Mouse (Mus musculus) midbrain, postnatal 0 days (tissue): ENCODE results near the gene Sfxn3. TPM values are rescaled to one million over a fixed set of nuclear protein-coding genes. Genes with fewer than 3 reads are reported as not detected.
A peak's percentile ranks its signal among the peaks of the same experiment; 100 is the strongest.

Experiments
- ATAC-seq: fragments of 200-750 bp; cut with Nextera tagmentation; 2 replicates; pipeline ENCODE4 v1.8.0; 2017; ENCODE audit warnings: moderate number of reproducible peaks, mild to moderate bottlenecking, moderate TSS enrichment, moderate library complexity; ENCODE audit not compliant: low FRiP score
- DNase-seq: peaks from one replicate; pipeline ENCODE4 v3.0.0-alpha.2; 2015; ENCODE audit warnings: low spot score
- H3K27ac ChIP-seq: fragments of 300-500 bp; sonication (generic); 2 replicates; pipeline ENCODE4 v1.5.1; 2014; ENCODE audit warnings: low read depth, mild to moderate bottlenecking, low read length, mixed read lengths
- H3K27me3 ChIP-seq: fragments of 300-500 bp; sonication (generic); 2 replicates; pipeline ENCODE4 v1.6.1; 2014; ENCODE audit warnings: low read length, control low read depth, mixed read lengths; ENCODE audit not compliant: insufficient read depth
- H3K36me3 ChIP-seq: fragments of 300-500 bp; sonication (generic); 2 replicates; pipeline ENCODE4 v1.6.1; 2014; ENCODE audit warnings: low read length, control low read depth, mixed read lengths; ENCODE audit not compliant: insufficient read depth
- H3K4me1 ChIP-seq: fragments of 300-500 bp; sonication (generic); 2 replicates; pipeline ENCODE4 v1.6.1; 2014; ENCODE audit warnings: mild to moderate bottlenecking, control low read depth, antibody characterized with exemption, low read length, mixed read lengths; ENCODE audit not compliant: insufficient read depth
- H3K4me2 ChIP-seq: fragments of 300-500 bp; sonication (generic); 2 replicates; pipeline ENCODE4 v1.6.1; 2014; ENCODE audit warnings: low read depth, mild to moderate bottlenecking, low read length, mixed read lengths; ENCODE audit not compliant: poor library complexity, severe bottlenecking
- H3K4me3 ChIP-seq: fragments of 300-500 bp; sonication (generic); 2 replicates; pipeline ENCODE4 v1.5.1; 2014; ENCODE audit warnings: low read depth, mild to moderate bottlenecking, low read length, moderate library complexity
- H3K9ac ChIP-seq: fragments of 300-500 bp; sonication (generic); replicated peaks from 2 replicates; pipeline ENCODE4 v1.6.1; 2014; ENCODE audit warnings: mild to moderate bottlenecking, low read length, moderate library complexity, mixed read lengths; ENCODE audit not compliant: poor library complexity, severe bottlenecking
- H3K9me3 ChIP-seq: fragments of 300-500 bp; sonication (generic); 2 replicates; pipeline ENCODE4 v1.6.1; 2016; ENCODE audit warnings: low read length, control low read depth
- CTCF ChIP-seq: IDR thresholded peaks from 2 replicates; pipeline ENCODE4 v1.5.1; 2016; ENCODE audit warnings: antibody characterized with exemption, mild to moderate bottlenecking
- WGBS: fragments of 180-500 bp; shearing (Covaris S2); extraction: QIAGEN DNeasy Blood & Tissue Kit; methylation state at CpG from one replicate; pipeline ENCODE4 v1.1.7; 2014; 5-methylcytosine and 5-hydroxymethylcytosine counted together
- polyA plus RNA-seq: library from polyadenylated mRNA; unstranded; fragments of >200 nt; fragmentation: Nextera tagmentation; extraction: Ambion mirVana; gene quantifications from 2 replicates; pipeline ENCODE4 v1.2.1, GENCODE M21; 2015
- total RNA-seq: library from RNA; depleted of rRNA; stranded (reverse); fragments of >200 nt; gene quantifications from 2 replicates; pipeline ENCODE4 v1.2.3, GENCODE M21; 2014

Gene Sfxn3
- total and polyA plus RNA-seq, 2 experiments from 2014 or later = 85.8 to 102 TPM

DNA sequence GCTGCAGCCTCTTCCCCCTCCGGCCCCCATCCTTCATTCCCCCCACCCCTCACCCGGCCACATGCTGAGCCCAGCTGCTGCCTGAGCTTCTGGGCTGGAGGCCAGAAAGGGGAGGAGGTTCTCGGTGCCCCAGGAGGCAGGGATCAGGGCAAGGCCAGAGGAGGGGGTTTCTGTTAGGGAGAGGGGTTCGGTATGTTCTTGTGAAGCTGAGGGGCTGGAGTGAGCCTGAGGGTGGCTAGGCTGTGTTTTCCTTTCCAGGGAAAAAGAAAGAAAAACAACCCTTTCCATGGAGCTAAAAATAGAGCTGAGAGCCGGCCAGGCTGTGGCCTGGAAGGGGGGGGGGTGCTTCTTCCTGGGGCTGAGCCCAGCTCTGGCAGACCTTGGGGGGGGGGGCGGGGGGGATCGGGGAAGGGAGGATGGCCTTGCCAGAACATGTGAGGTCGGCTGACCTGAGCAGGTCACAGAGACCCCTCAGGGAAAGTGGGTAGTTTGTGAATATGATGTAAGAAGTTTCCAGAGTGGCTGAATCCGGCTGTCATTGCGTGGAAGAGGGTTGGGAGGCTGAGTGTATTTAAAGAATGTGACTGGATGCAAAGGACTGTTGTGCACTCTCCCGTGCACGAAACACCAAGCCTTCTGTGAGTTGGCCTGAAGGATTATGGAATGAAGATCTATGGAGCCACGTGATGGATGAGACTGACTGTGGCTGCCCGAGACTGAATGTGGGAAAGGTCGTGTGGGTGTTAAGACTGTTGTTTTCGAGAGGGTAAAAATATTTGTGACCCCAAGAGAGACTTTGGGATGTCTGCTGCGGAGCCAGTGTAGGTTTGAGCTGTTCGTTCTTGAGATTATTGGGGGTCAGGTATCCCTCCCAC, 30.7 kb upstream of the Sfxn3 start:
- 1% methylated on average over 16 of the region's 18 CpGs for WGBS

DNA sequence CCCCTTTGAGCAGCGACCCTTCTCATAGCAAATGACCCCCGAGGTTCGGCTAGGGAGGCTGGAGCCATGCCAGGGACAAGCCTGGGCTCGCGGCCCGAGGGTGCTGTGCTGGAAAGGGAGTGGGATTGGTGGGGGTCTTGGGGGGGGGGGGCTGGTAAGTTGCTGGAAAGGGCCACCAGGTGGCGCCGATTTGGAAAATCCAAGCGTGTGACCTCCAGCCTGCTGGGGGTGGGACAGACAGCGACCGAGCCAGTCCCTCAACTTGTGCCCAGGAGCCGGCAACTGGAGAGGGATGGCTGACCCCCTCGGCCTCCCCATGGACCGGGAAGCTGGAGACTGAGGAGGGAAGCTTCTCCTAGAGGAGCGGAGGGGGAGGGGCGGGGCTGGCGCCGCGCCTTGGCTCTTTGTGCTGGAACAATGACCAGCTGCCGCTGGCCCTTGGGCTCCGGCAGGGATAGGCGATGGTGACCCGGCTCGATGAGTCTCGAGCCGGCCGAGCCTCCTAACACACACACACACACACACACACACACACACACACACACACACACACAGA, 30.0 kb upstream of the Sfxn3 start:
- H3K27me3 ChIP-seq = no peaks in the 10 kb centered on the region
- H3K4me2 ChIP-seq = peak overlapping the region; percentile 88
- H3K9ac ChIP-seq = peak overlapping the region; percentile 69
- peak; percentile 92 for DNase-seq
- WGBS = 0% methylated on average over 14 of the region's 27 CpGs
- H3K4me3 ChIP-seq = peak overlapping the region; percentile 72
- peak; percentile 62 for ATAC-seq
- TF ChIP-seq CTCF = peak; percentile 66
- peaks cover 15% of the 10 kb centered on the region for H3K4me1 ChIP-seq
- peak overlapping the region; percentile 82 for H3K27ac ChIP-seq
- H3K9me3 ChIP-seq = no peaks in the 10 kb centered on the region
- peaks cover under 1% of the 10 kb centered on the region; the same call in 1 of the 2 replicates for H3K36me3 ChIP-seq

More for the DNA sequence above, 30.7 kb upstream of the Sfxn3 start:
- TF ChIP-seq CTCF = no peak
- H3K36me3 ChIP-seq = peaks cover 2% of the 10 kb centered on the region; the same call in 1 of the 2 replicates
- no peaks in the 10 kb centered on the region for H3K9me3 ChIP-seq
- H3K4me3 ChIP-seq = peak overlapping the region; percentile 72
- peak; percentile 81 for DNase-seq
- H3K27ac ChIP-seq = peak overlapping the region; percentile 82
- peaks cover 15% of the 10 kb centered on the region for H3K4me1 ChIP-seq
- H3K9ac ChIP-seq = peak overlapping the region; percentile 69
- H3K4me2 ChIP-seq = peak overlapping the region; percentile 88
- no peaks in the 10 kb centered on the region for H3K27me3 ChIP-seq
- peak; percentile 26; the same call in 1 of the 2 replicates for ATAC-seq

DNA sequence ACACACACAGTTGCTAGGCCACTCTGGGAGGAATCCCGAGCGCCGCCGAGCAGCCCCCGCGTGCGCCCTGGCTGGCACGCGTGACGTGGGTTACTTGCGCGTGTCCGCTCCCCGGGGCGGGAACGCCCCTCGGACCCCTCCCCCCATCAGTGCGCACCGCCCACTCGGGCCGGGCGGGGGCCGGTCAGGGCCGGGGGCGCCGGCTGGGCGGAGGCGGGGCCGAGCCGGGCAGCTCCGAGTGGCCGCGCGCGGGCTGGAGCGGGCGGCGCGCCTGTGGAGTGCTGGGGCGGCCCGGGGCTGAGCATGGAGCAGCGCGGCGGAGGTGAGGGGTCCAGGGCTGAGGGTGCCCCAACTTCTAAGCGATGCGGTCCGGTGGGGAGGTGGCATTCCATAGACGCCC, 29.4 kb upstream of the Sfxn3 start:
- DNase-seq (peak; percentile 80), ATAC-seq (peak; percentile 69)
- Histone ChIP-seq H3K4me3 (peak overlapping the region; percentile 72), H3K27ac (peak overlapping the region; percentile 82), H3K4me1 (peaks cover 15% of the 10 kb centered on the region), H3K9ac (peak overlapping the region; percentile 69), H3K36me3 (no peaks in the 10 kb centered on the region; the same call in 1 of the 2 replicates), H3K4me2 (peak overlapping the region; percentile 88), H3K27me3 (no peaks in the 10 kb centered on the region), H3K9me3 (no peaks in the 10 kb centered on the region)
- no peak for TF ChIP-seq CTCF
- 0% methylated on average over 14 of the region's 48 CpGs for WGBS

DNA sequence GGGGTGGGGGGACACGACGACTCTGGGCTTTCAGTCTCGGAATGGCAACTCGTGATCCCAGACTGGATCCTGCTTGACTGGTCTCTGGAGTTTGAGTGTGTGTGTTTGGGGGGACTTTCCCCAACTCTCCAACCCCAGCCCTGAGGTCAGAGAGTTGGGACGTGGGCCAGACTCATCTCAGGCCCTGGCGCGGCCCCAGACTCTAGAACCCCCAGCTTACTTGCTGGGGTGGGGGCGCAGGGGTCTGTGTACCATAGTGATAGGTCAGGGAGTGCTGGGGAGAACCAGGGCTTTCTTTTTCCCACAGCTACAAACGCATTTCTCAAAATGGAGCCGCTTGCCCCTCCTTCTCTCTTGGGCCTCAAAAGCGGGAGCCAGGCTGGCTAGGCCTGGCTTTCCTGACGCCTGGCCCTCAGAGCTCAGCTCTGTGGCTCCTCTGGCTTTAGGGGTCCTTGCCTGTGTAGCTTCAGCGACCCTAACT, 28.9 kb upstream of the Sfxn3 start:
- H3K36me3 ChIP-seq = no peaks in the 10 kb centered on the region; the same call in 1 of the 2 replicates
- peak overlapping the region; percentile 69 for H3K9ac ChIP-seq
- no peaks in the 10 kb centered on the region for H3K27me3 ChIP-seq
- H3K27ac ChIP-seq = peak overlapping the region; percentile 82
- no peaks in the 10 kb centered on the region for H3K9me3 ChIP-seq
- WGBS = 0% methylated on average over 12 of the region's 13 CpGs
- TF ChIP-seq CTCF = no peak
- DNase-seq (no peak), ATAC-seq (peak; percentile 2; the same call in 1 of the 2 replicates)
- H3K4me3 ChIP-seq = peak overlapping the region; percentile 72
- H3K4me1 ChIP-seq = peaks cover 15% of the 10 kb centered on the region
- peak overlapping the region; percentile 88 for H3K4me2 ChIP-seq

DNA sequence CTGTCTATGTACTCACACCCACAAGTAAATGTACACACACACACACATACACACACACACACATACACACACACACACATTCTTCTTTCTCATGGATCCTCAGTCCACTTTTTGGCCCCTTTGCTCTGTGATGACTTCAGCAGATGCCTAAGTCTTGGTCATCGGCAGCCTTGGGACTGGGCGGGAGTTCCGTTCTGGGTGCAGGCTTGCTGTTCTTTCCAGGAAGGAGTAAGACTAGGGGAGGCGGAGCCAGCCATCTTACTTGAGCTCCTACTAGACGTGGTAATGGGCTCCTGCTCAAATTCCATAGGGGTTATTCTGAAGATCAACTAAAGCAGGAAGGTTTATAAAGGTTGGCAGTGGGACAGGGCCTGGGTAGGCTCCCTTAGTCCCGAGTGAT, 27.0 kb upstream of the Sfxn3 start:
- H3K4me1 ChIP-seq = peaks cover 8% of the 10 kb centered on the region
- no peak overlapping the region for H3K27ac ChIP-seq
- TF ChIP-seq CTCF = no peak
- ATAC-seq (no peak), DNase-seq (no peak)
- H3K4me2 ChIP-seq = 0 out of 2 replicates have a peak overlapping the region, but pooled peaks have one; percentile 0
- H3K9ac ChIP-seq = no peak overlapping the region
- H3K4me3 ChIP-seq = no peak overlapping the region
- peaks cover 5% of the 10 kb centered on the region; the same call in 1 of the 2 replicates for H3K36me3 ChIP-seq
- WGBS = 69% methylated on average over 6 of the region's 6 CpGs
- no peaks in the 10 kb centered on the region for H3K9me3 ChIP-seq
- no peaks in the 10 kb centered on the region for H3K27me3 ChIP-seq
